Mouse (Mus musculus) stomach, embryonic 16.5 days (tissue): ENCODE results near the gene Crtc1. TPM values are rescaled to one million over a fixed set of nuclear protein-coding genes. Genes with fewer than 3 reads are reported as not detected.

Experiments
- ATAC-seq: fragments of 200-750 bp; cut with Nextera tagmentation; 2 replicates; pipeline ENCODE4 v1.8.0; 2017; ENCODE audit warnings: moderate number of reproducible peaks, moderate TSS enrichment; ENCODE audit not compliant: insufficient read depth, low FRiP score
- H3K27ac ChIP-seq: fragments of 300-500 bp; sonication (generic); 2 replicates; pipeline ENCODE4 v1.5.1; 2014; ENCODE audit warnings: low read length
- H3K27me3 ChIP-seq: fragments of 300-500 bp; sonication (generic); 2 replicates; pipeline ENCODE4 v1.6.1; 2014; ENCODE audit warnings: low read length, control low read depth, mixed read lengths; ENCODE audit not compliant: control insufficient read depth, insufficient read depth
- H3K36me3 ChIP-seq: fragments of 300-500 bp; sonication (generic); 2 replicates; pipeline ENCODE4 v1.6.1; 2014; ENCODE audit warnings: low read length; ENCODE audit not compliant: control insufficient read depth, insufficient read depth
- H3K4me1 ChIP-seq: fragments of 300-500 bp; sonication (generic); 2 replicates; pipeline ENCODE4 v1.6.1; 2014; ENCODE audit warnings: low read length, control low read depth, mixed read lengths; ENCODE audit not compliant: control insufficient read depth, insufficient read depth
- H3K4me2 ChIP-seq: fragments of 300-500 bp; sonication (generic); 2 replicates; pipeline ENCODE4 v1.6.1; 2014; ENCODE audit warnings: low read depth, low read length, mixed read lengths
- H3K4me3 ChIP-seq: fragments of 300-500 bp; sonication (generic); replicated peaks from 2 replicates; pipeline ENCODE4 v1.5.1; 2014; ENCODE audit warnings: mild to moderate bottlenecking, low read length
- H3K9ac ChIP-seq: fragments of 300-500 bp; sonication (generic); 2 replicates; pipeline ENCODE4 v1.6.1; 2014; ENCODE audit warnings: low read length
- H3K9me3 ChIP-seq: fragments of 300-500 bp; sonication (generic); replicated peaks from 2 replicates; pipeline ENCODE4 v1.6.1; 2016; ENCODE audit warnings: low read length, control low read depth; ENCODE audit not compliant: control insufficient read depth
- WGBS: fragments of 180-500 bp; shearing (Covaris S2); extraction: QIAGEN DNeasy Blood & Tissue Kit; methylation state at CpG from one replicate; pipeline ENCODE4 v1.1.7; 2014; 5-methylcytosine and 5-hydroxymethylcytosine counted together
- polyA plus RNA-seq: library from polyadenylated mRNA; unstranded; fragments of >200 nt; fragmentation: Nextera tagmentation; extraction: Ambion mirVana; gene quantifications from 2 replicates; pipeline ENCODE4 v1.2.1, GENCODE M21; 2015

Gene Crtc1
- polyA plus RNA-seq, 1 experiment from 2014 or later: 13.9 TPM

DNA sequence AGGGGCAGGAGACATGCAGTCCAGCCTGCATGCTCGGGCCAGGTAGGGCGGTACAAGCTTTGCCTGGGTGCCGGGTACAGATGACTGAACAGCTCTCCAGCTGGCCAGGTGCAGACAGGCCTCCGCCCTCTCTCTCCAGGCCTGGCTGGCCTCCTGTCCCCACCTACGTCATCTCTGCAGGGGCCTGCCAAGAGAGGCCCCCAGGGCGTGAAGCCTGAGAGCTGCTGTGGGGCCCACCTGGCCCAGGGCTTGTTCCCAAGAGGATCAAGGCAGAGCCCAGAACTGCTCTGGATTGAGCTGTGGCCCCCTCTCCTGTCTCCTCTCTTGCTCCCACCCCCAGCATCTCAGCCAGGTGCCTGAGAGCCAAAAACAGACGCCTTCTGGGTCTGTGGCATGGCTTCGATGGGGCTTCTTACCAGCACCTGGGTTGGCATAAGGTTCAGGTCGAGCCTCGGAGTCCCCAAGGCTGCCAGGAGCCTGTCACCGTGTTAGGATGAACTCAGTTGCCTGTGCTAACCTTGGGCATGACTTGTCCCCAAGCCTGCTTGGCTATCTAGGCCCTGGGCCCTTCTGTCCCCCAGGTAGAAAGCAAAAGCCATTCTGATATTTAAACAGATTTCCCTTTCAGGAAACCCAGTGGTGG is 32.8 kb downstream of the Crtc1 start:
- no peaks in the 10 kb centered on the region for H3K27me3 ChIP-seq

DNA sequence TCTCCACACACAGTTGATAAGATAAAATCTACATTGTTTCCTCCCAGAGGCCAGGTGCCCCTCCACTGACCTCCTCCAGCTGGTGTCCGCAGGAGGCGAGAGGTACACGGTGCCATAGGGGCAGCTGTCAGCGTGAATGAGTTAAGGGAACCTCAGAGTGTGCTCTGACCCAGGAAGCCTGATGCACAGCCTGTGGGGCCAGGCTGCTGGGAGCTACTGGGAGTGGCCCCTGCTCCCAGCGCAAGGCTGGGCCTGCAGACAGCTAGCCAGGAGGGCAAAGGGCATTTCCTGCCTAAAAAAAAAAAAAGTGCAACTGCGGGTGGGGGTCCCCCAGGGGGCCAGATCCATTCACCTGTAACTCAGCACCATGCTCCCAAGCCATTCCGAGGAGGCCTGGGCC is 34.2 kb downstream of the Crtc1 start:
- ATAC-seq: no peak
- Histone ChIP-seq H3K27me3 (no peaks in the 10 kb centered on the region), H3K4me2 (no peak overlapping the region), H3K27ac (peak overlapping the region; percentile 11), H3K4me3 (no peak overlapping the region), H3K9ac (no peak overlapping the region), H3K4me1 (peaks cover 51% of the 10 kb centered on the region), H3K36me3 (peaks cover 4% of the 10 kb centered on the region; the same call in 1 of the 2 replicates), H3K9me3 (no peaks in the 10 kb centered on the region)
- 35% methylated on average over 7 of the region's 7 CpGs for WGBS

More for the DNA sequence above, 32.8 kb downstream of the Crtc1 start:
- WGBS: 61% methylated on average over 11 of the region's 11 CpGs
- Histone ChIP-seq H3K36me3 (no peaks in the 10 kb centered on the region), H3K27ac (peak overlapping the region; percentile 70), H3K9me3 (no peaks in the 10 kb centered on the region), H3K4me2 (no peak overlapping the region), H3K4me1 (peaks cover 51% of the 10 kb centered on the region), H3K9ac (peak overlapping the region; percentile 55), H3K4me3 (no peak overlapping the region)
- ATAC-seq: peak; percentile 73

DNA sequence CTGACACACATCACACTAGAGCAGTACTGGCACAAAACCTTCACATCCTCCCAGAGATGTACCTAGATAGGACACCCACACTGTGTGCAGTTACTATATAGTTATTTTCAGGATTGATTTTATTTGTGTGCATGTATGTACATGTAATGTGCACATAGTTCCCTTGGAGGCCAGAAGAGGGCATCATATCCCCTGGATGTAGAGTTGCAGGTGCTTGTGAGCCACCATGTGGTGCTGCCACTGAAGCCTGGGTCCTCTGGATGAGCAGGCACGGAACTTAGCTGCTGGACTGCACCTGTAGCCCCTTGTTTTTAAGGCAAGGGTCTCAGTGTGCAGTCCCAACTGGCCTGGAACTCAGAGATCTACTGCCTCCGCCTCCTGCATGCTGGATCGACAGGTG is 35.2 kb downstream of the Crtc1 start:
- no peak overlapping the region for H3K27ac ChIP-seq
- H3K4me2 ChIP-seq: no peak overlapping the region
- H3K4me1 ChIP-seq: peaks cover 45% of the 10 kb centered on the region
- peaks cover 7% of the 10 kb centered on the region; the same call in 1 of the 2 replicates for H3K36me3 ChIP-seq
- no peaks in the 10 kb centered on the region for H3K9me3 ChIP-seq
- WGBS: 93% methylated on average over 3 of the region's 3 CpGs
- no peak overlapping the region for H3K9ac ChIP-seq
- no peak overlapping the region for H3K4me3 ChIP-seq
- no peaks in the 10 kb centered on the region for H3K27me3 ChIP-seq
- ATAC-seq: no peak

DNA sequence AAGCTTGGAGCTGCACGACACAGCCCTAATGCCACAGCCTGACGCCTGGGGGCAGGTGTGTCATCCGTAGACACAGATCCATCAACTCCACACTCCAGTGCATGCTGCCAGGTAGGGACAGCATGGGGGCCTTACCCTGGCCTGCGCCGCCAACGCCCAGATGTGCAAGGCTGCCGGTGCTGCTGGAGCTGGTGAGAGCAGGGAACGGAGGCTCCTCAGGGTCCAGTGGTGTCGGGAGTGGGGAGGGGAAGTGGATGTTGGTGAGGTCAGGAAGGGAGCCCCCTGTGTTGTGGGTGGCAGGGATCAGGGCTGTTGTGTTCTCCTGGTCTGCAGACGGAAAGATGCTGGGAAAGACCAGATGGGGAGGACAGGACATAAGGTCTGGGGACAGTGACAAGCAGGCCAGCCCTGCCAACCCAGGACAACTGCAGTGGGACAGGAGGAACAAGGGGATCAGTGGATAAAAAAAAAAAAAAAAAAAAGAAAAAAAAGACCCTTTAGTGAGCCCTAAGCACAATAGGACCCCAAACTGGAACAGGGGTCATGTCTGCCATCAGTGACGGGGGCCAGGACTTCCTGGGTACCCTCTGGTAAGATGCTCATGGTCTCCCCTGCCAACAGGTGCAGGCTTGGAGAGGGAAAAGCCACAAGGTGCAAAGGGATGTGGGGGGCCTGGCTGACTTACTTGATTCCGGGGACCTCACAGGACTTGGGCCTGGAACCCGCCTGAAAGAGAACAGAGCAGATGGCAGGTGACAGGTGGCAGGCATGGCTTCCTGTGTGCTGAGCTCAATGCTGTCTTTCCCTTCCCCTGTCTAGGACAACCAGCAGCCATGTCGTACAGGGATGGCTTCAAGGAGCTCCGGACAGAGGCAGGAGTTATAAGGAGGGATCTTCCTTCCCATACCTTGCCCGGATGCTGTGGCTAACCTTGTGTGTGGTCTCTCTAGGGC is 41.5 kb downstream of the Crtc1 start:
- no peaks in the 10 kb centered on the region for H3K9me3 ChIP-seq
- H3K27me3 ChIP-seq: no peaks in the 10 kb centered on the region
- no peak overlapping the region for H3K9ac ChIP-seq
- no peak overlapping the region for H3K4me2 ChIP-seq
- 84% methylated on average over 16 of the region's 16 CpGs for WGBS
- H3K4me1 ChIP-seq: no peaks in the 10 kb centered on the region
- no peak overlapping the region for H3K27ac ChIP-seq
- H3K4me3 ChIP-seq: no peak overlapping the region
- peaks cover 7% of the 10 kb centered on the region; the same call in 1 of the 2 replicates for H3K36me3 ChIP-seq
- no peak for ATAC-seq

DNA sequence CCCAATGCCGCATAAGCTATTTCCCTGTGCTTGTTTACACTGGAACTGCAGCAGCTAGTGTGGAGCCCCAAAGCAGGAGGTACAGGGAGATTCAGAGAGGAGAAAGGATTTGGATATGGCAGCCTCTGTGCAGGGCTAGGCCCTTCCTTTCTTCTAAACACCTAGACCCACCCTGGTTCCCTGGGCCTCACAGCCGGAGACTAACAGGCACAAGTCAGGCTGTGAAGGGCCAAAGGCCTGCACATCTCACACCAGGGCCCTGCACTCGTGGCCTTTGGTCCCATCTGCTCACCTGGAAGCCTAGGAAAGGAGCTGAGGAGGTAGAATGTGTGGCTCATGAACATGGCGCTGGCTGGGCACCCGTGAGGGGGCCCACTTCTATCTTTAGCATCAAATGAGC is 43.2 kb downstream of the Crtc1 start:
- no peak for ATAC-seq
- Histone ChIP-seq H3K36me3 (peaks cover 7% of the 10 kb centered on the region; the same call in 1 of the 2 replicates), H3K9me3 (no peaks in the 10 kb centered on the region), H3K27me3 (no peaks in the 10 kb centered on the region), H3K27ac (no peak overlapping the region), H3K4me2 (no peak overlapping the region), H3K9ac (no peak overlapping the region), H3K4me3 (no peak overlapping the region), H3K4me1 (no peaks in the 10 kb centered on the region)
- whole genome bisulfite sequencing: 77% methylated on average over 5 of the region's 5 CpGs

DNA sequence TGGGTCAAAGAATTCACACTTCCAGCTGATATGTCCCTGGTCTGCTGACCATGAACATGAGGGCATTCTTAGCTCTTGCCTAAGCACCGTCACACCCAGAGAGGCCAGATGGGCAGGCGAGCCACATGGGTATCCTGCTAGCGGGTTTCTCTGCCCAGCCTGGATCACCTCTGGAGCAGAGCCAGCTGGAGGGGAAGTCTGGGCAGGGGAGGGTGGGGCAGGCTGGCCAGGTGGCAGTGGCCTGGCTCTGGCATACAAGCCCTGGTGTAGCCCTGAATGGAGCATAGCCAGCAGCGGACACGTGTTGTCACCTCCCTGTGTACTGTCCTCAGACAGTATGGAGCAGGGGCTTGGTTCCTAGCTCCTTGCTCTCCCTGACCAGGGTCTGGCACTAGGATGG is 43.7 kb downstream of the Crtc1 start:
- H3K36me3 ChIP-seq: peaks cover 7% of the 10 kb centered on the region; the same call in 1 of the 2 replicates
- H3K4me1 ChIP-seq: no peaks in the 10 kb centered on the region
- ATAC-seq: no peak
- no peak overlapping the region for H3K4me3 ChIP-seq
- no peaks in the 10 kb centered on the region for H3K27me3 ChIP-seq
- WGBS: 78% methylated on average over 5 of the region's 5 CpGs
- no peak overlapping the region for H3K9ac ChIP-seq
- H3K27ac ChIP-seq: no peak overlapping the region
- no peak overlapping the region for H3K4me2 ChIP-seq
- no peaks in the 10 kb centered on the region for H3K9me3 ChIP-seq

DNA sequence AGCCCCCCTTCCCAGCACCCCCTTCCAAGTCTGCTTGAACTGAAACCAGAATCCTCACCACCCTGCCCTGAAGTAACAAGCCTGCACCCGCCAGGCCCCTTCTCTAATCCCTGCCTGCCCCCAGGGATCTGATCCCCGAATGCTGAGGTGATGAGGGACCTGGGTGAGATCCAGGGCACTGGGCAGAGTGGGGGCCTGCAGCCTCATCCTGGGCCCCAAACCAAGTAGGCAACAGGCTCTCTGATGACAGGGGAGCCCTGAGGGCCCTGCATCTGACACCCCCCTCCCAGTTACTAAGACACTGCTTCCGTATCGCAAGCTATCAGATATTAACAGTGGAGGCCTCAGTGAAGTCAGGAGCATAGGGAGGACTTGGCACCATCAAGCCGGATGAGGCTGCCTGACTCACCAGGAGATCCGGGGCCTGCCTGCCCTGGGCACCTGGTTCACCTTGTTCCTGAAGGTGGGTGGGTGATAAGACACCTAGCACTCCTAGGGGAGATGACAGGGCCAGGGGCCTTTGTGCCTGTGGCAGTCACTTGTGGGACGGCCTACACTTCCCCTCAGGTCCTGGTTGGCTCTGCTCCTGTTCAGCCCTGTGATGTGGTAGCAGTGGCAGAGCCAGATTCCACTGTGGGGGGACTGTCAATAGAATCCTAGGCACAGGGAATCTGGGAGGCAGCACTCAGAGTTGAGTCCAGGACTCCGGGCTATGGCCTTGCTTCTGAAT is 44.9 kb downstream of the Crtc1 start:
- no peak overlapping the region for H3K9ac ChIP-seq
- H3K27ac ChIP-seq: no peak overlapping the region
- 83% methylated on average over 8 of the region's 8 CpGs for WGBS
- no peaks in the 10 kb centered on the region for H3K36me3 ChIP-seq
- H3K9me3 ChIP-seq: no peaks in the 10 kb centered on the region
- no peak for ATAC-seq
- H3K27me3 ChIP-seq: no peaks in the 10 kb centered on the region
- no peaks in the 10 kb centered on the region for H3K4me1 ChIP-seq
- no peak overlapping the region for H3K4me2 ChIP-seq
- no peak overlapping the region for H3K4me3 ChIP-seq

DNA sequence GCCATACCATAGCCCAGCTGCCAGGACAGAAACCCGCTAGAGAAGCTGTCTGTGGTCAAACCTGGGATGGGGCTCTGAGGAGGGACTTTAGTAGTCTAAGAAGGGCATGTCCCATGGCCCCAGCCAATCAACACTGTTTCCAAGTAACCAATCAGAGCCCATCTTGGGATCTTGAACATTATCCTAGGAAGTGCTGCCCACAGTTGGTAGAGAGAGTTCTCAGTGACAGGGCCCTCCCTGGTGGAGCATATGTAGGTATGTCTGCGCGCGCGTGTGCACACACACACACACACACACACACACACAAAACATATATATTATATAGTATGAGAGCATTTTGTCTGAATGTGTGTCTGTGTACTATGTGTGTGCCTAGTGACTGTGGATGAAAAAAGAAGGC is 46.3 kb downstream of the Crtc1 start:
- no peak for ATAC-seq
- Histone ChIP-seq H3K4me3 (no peak overlapping the region), H3K27me3 (no peaks in the 10 kb centered on the region), H3K9me3 (no peaks in the 10 kb centered on the region), H3K9ac (no peak overlapping the region), H3K4me2 (no peak overlapping the region), H3K27ac (no peak overlapping the region), H3K36me3 (no peaks in the 10 kb centered on the region), H3K4me1 (no peaks in the 10 kb centered on the region)
- 86% methylated on average over 5 of the region's 5 CpGs for WGBS
